Mouse (Mus musculus) thymus, postnatal 36 days (tissue): ENCODE data around the gene Nog.

Experiments
- DNase-seq, 2 experiments: peaks; one replicate each; pipeline ENCODE4 v3.0.0; 2022; ENCODE audit warnings: mixed read lengths in 2 of 2

Nog gene

DNA sequence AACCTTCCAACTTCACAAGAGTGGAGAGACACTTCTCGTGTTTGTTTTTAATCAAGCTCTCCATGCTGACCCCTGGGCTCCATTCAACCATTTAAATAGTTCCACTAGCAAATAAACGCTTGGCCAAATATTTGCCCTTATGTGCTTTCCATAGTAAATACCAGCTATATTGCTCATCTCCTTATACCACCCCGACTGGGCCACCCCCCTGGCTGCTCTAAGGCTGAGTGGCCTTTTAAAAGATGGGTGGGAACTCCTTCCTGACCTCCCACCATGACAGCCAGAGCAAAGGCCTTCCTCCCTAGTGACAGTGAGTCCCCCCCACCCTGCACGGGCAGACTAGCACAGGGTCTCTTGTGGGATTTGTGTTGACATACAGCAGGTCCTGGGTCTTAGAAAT is 37.1 kb downstream of the Nog start:
- no peak for DNase-seq

DNA sequence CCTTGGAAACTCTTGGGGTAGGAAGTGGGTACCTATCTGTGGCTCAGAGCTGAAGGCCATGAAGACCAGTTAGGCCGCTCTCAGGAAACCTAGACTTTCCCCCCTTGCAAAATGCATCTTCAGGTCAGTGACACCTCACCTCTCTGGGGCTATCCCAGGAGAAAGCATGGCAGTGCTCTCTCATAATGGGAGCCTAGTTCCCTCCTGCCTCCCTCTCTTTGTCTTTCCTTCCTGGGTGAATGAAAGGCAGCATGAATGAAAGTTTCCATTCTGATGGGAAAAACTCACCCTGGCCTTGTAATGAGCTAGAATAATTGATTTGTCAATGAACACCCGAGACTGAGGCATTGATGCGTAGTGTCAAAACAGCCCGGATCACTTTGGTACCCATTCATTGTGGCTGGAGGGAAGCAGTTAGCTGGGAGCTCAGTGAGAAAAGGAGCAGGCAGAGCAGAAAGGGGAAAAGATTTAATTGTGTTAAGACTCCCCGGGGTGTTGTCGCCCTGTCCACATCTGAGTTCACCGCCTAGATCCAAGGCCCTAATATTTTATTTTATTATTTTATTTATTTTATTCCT is 42.7 kb downstream of the Nog start:
- no peak for DNase-seq

DNA sequence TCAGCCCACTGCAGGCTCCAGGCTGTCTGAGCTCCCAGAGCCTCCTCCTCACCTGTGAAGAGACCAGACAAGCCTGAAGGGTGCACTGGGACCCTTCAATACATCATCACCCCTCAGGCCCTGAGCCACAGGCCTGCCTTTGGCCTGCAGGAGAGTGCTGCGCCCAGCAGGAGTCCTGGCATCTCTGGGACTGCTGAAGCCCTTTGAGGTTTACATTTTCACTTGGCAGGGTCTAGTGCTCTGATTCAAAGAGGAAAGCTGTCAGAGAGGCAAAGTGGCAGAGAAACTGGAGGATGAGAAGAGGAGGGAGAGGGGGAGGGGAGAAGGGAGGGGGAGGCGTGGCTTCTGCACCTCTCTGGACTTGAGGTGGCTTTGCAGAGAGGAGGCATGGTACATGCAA is 44.2 kb downstream of the Nog start:
- DNase-seq: no peak

DNA sequence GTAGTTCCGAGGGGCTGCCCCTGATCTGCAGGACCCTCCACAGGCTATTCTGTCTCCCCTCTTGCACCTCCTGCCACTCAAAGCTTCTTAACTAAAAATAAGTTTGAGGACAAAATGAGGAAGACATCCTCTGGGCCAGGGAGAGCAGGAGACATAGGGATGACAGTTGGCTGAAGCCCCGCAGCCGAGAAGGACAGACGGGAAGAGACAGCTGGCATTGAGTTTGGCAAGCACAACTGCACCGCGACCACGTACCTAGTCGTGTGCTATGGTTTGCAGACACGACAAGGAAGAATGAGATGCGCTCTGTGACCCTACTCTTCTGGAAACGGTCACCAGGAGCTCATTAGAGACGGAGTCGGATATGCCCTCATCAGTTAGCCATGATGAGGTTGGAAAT is 48.2 kb downstream of the Nog start:
- no peak for DNase-seq
